Mouse (Mus musculus): ENCODE data around the gene Ap3b1. TPM values are rescaled to one million over a fixed set of nuclear protein-coding genes. Genes with fewer than 3 reads are reported as not detected.

Gene Ap3b1
- total RNA-seq, 2 experiments from 2014 or later = 10.8 to 22.7 TPM

GRCm38 (mm10) chr13:94571001-94571400, 212.2 kb downstream of the Ap3b1 start:
- no peak for ATAC-seq (replicated peaks; ENCODE audit: low FRiP score, poor library complexity, severe bottlenecking)

GRCm38 (mm10) chr13:94573356-94573755, 214.6 kb downstream of the Ap3b1 start:
- no peak for ATAC-seq (replicated peaks; ENCODE audit: low FRiP score, poor library complexity, severe bottlenecking)

- ATAC-seq (replicated peaks; ENCODE audit: low FRiP score, poor library complexity, severe bottlenecking) = no peak
Observed at GRCm38 (mm10) chr13:94573833-94574232, 215.1 kb downstream of the Ap3b1 start.

GRCm38 (mm10) chr13:94575607-94576398, 217.0 kb downstream of the Ap3b1 start:
- ATAC-seq (replicated peaks; ENCODE audit: low FRiP score, poor library complexity, severe bottlenecking) = no peak

- no peak for ATAC-seq (replicated peaks; ENCODE audit: low FRiP score, poor library complexity, severe bottlenecking)
Observed at GRCm38 (mm10) chr13:94576399-94577176, 217.8 kb downstream of the Ap3b1 start.

GRCm38 (mm10) chr13:94577177-94577540, 218.4 kb downstream of the Ap3b1 start:
- ATAC-seq (replicated peaks; ENCODE audit: low FRiP score, poor library complexity, severe bottlenecking) = no peak

GRCm38 (mm10) chr13:94595289-94595688, 236.5 kb downstream of the Ap3b1 start:
- ATAC-seq (replicated peaks; ENCODE audit: low FRiP score, poor library complexity, severe bottlenecking) = no peak

- ATAC-seq (replicated peaks; ENCODE audit: low FRiP score, poor library complexity, severe bottlenecking) = no peak
Observed at GRCm38 (mm10) chr13:94595701-94596361, 237.1 kb downstream of the Ap3b1 start.

GRCm38 (mm10) chr13:94596386-94597033, 237.8 kb downstream of the Ap3b1 start:
- no peak for ATAC-seq (replicated peaks; ENCODE audit: low FRiP score, poor library complexity, severe bottlenecking)

- no peak for ATAC-seq (replicated peaks; ENCODE audit: low FRiP score, poor library complexity, severe bottlenecking)
Observed at GRCm38 (mm10) chr13:94599718-94600117, 241.0 kb downstream of the Ap3b1 start.

GRCm38 (mm10) chr13:94607035-94607860, 248.5 kb downstream of the Ap3b1 start:
- no peak for ATAC-seq (replicated peaks; ENCODE audit: low FRiP score, poor library complexity, severe bottlenecking)

- no peak for ATAC-seq (replicated peaks; ENCODE audit: low FRiP score, poor library complexity, severe bottlenecking)
Observed at GRCm38 (mm10) chr13:94607861-94608223, 249.1 kb downstream of the Ap3b1 start.

- ATAC-seq (replicated peaks; ENCODE audit: low FRiP score, poor library complexity, severe bottlenecking) = no peak
Observed at GRCm38 (mm10) chr13:94608420-94608831, 249.7 kb downstream of the Ap3b1 start.

GRCm38 (mm10) chr13:94608947-94609346, 250.2 kb downstream of the Ap3b1 start:
- ATAC-seq (replicated peaks; ENCODE audit: low FRiP score, poor library complexity, severe bottlenecking) = no peak

Other genes starting within 250 kb of the Ap3b1 start
- gene Scamp1, start 73.1 kb upstream of the Ap3b1 start, total RNA-seq (2015; ENCODE audit: low replicate concordance) = 4.2 and 5.6 TPM in 2 replicates
- 7.1 and 7.7 TPM in 2 replicates for gene Scamp1, start 73.1 kb upstream of the Ap3b1 start, total RNA-seq (2017; ENCODE audit: low replicate concordance)